Mouse (Mus musculus) midbrain, postnatal 0 days (tissue): ENCODE measurements around the gene Bst1. TPM values are rescaled to one million over a fixed set of nuclear protein-coding genes. Genes with fewer than 3 reads are reported as not detected.

Experiments
- ATAC-seq: fragments of 200-750 bp; cut with Nextera tagmentation; 2 replicates; pipeline ENCODE4 v1.8.0; 2017; ENCODE audit warnings: moderate number of reproducible peaks, mild to moderate bottlenecking, moderate TSS enrichment, moderate library complexity; ENCODE audit not compliant: low FRiP score
- DNase-seq: peaks from one replicate; pipeline ENCODE4 v3.0.0-alpha.2; 2015; ENCODE audit warnings: low spot score
- H3K27ac ChIP-seq: fragments of 300-500 bp; sonication (generic); 2 replicates; pipeline ENCODE4 v1.5.1; 2014; ENCODE audit warnings: low read depth, mild to moderate bottlenecking, low read length, mixed read lengths
- H3K27me3 ChIP-seq: fragments of 300-500 bp; sonication (generic); 2 replicates; pipeline ENCODE4 v1.6.1; 2014; ENCODE audit warnings: low read length, control low read depth, mixed read lengths; ENCODE audit not compliant: insufficient read depth
- H3K36me3 ChIP-seq: fragments of 300-500 bp; sonication (generic); 2 replicates; pipeline ENCODE4 v1.6.1; 2014; ENCODE audit warnings: low read length, control low read depth, mixed read lengths; ENCODE audit not compliant: insufficient read depth
- H3K4me1 ChIP-seq: fragments of 300-500 bp; sonication (generic); 2 replicates; pipeline ENCODE4 v1.6.1; 2014; ENCODE audit warnings: mild to moderate bottlenecking, control low read depth, antibody characterized with exemption, low read length, mixed read lengths; ENCODE audit not compliant: insufficient read depth
- H3K4me2 ChIP-seq: fragments of 300-500 bp; sonication (generic); 2 replicates; pipeline ENCODE4 v1.6.1; 2014; ENCODE audit warnings: low read depth, mild to moderate bottlenecking, low read length, mixed read lengths; ENCODE audit not compliant: poor library complexity, severe bottlenecking
- H3K4me3 ChIP-seq: fragments of 300-500 bp; sonication (generic); 2 replicates; pipeline ENCODE4 v1.5.1; 2014; ENCODE audit warnings: low read depth, mild to moderate bottlenecking, low read length, moderate library complexity
- H3K9ac ChIP-seq: fragments of 300-500 bp; sonication (generic); replicated peaks from 2 replicates; pipeline ENCODE4 v1.6.1; 2014; ENCODE audit warnings: mild to moderate bottlenecking, low read length, moderate library complexity, mixed read lengths; ENCODE audit not compliant: poor library complexity, severe bottlenecking
- H3K9me3 ChIP-seq: fragments of 300-500 bp; sonication (generic); 2 replicates; pipeline ENCODE4 v1.6.1; 2016; ENCODE audit warnings: low read length, control low read depth
- CTCF ChIP-seq: IDR thresholded peaks from 2 replicates; pipeline ENCODE4 v1.5.1; 2016; ENCODE audit warnings: antibody characterized with exemption, mild to moderate bottlenecking
- WGBS: fragments of 180-500 bp; shearing (Covaris S2); extraction: QIAGEN DNeasy Blood & Tissue Kit; methylation state at CpG from one replicate; pipeline ENCODE4 v1.1.7; 2014; 5-methylcytosine and 5-hydroxymethylcytosine counted together
- polyA plus RNA-seq: library from polyadenylated mRNA; unstranded; fragments of >200 nt; fragmentation: Nextera tagmentation; extraction: Ambion mirVana; gene quantifications from 2 replicates; pipeline ENCODE4 v1.2.1, GENCODE M21; 2015
- total RNA-seq: library from RNA; depleted of rRNA; stranded (reverse); fragments of >200 nt; gene quantifications from 2 replicates; pipeline ENCODE4 v1.2.3, GENCODE M21; 2014

The Bst1 gene
- total and polyA plus RNA-seq, 2 experiments from 2014 or later, result 0.21 to 0.55 TPM

- Histone ChIP-seq H3K4me3 (no peak overlapping the region), H3K27ac (no peak overlapping the region), H3K27me3 (no peaks in the 10 kb centered on the region), H3K4me1 (no peaks in the 10 kb centered on the region), H3K9ac (no peak overlapping the region), H3K36me3 (no peaks in the 10 kb centered on the region), H3K4me2 (no peak overlapping the region), H3K9me3 (no peaks in the 10 kb centered on the region)
- WGBS, result 85% methylated on average over 7 of the region's 7 CpGs
- TF ChIP-seq CTCF, result no peak
- ATAC-seq (no peak), DNase-seq (no peak)
These were observed 35.3 kb downstream of the Bst1 start for GRCm38 (mm10) chr5:43853868-43854488.

- DNase-seq (no peak), ATAC-seq (no peak)
- H3K4me2 ChIP-seq, result no peak overlapping the region
- no peak overlapping the region for H3K4me3 ChIP-seq
- H3K27ac ChIP-seq, result no peak overlapping the region
- 86% methylated on average over 2 of the region's 2 CpGs for WGBS
- H3K4me1 ChIP-seq, result no peaks in the 10 kb centered on the region
- H3K9me3 ChIP-seq, result no peaks in the 10 kb centered on the region
- no peaks in the 10 kb centered on the region for H3K27me3 ChIP-seq
- TF ChIP-seq CTCF, result no peak
- no peak overlapping the region for H3K9ac ChIP-seq
- no peaks in the 10 kb centered on the region for H3K36me3 ChIP-seq
These were observed 37.1 kb downstream of the Bst1 start for GRCm38 (mm10) chr5:43855769-43856168.

- no peak for ATAC-seq
- no peak overlapping the region for H3K4me3 ChIP-seq
These were observed 41.0 kb downstream of the Bst1 start for GRCm38 (mm10) chr5:43859663-43860062.

DNA sequence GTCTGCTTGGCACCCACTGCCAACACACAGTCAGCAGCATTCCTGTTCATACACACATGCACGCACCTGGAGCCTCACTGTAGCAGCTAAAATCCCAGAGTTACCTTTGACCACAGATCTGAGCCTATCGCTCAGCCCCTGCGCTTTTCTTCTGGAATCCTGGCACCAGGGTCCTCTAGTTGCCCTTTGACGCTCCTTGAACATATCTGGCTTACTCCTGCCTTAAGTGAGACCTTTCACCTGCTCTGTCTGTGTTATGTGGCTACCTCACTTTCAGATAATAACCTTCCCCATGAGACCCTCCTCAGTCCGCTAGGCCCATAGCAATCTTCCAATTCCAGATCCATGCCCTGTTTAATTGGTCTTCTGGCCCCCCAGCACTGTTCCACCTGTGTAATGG, 41.4 kb downstream of the Bst1 start:
- TF ChIP-seq CTCF, result no peak
- 94% methylated on average over 5 of the region's 5 CpGs for WGBS
- Histone ChIP-seq H3K9me3 (no peaks in the 10 kb centered on the region), H3K27ac (no peak overlapping the region), H3K4me3 (no peak overlapping the region), H3K4me2 (no peak overlapping the region), H3K27me3 (no peaks in the 10 kb centered on the region), H3K36me3 (no peaks in the 10 kb centered on the region), H3K9ac (no peak overlapping the region), H3K4me1 (no peaks in the 10 kb centered on the region)
- DNase-seq (no peak), ATAC-seq (no peak)

More at GRCm38 (mm10) chr5:43859663-43860062, 41.0 kb downstream of the Bst1 start:
- Histone ChIP-seq H3K9ac (no peak overlapping the region), H3K36me3 (no peaks in the 10 kb centered on the region), H3K4me1 (no peaks in the 10 kb centered on the region), H3K27ac (no peak overlapping the region), H3K9me3 (no peaks in the 10 kb centered on the region), H3K27me3 (no peaks in the 10 kb centered on the region), H3K4me2 (no peak overlapping the region)
- no peak for DNase-seq
- no peak for TF ChIP-seq CTCF
- WGBS, result 89% methylated on average over 8 of the region's 8 CpGs

DNA sequence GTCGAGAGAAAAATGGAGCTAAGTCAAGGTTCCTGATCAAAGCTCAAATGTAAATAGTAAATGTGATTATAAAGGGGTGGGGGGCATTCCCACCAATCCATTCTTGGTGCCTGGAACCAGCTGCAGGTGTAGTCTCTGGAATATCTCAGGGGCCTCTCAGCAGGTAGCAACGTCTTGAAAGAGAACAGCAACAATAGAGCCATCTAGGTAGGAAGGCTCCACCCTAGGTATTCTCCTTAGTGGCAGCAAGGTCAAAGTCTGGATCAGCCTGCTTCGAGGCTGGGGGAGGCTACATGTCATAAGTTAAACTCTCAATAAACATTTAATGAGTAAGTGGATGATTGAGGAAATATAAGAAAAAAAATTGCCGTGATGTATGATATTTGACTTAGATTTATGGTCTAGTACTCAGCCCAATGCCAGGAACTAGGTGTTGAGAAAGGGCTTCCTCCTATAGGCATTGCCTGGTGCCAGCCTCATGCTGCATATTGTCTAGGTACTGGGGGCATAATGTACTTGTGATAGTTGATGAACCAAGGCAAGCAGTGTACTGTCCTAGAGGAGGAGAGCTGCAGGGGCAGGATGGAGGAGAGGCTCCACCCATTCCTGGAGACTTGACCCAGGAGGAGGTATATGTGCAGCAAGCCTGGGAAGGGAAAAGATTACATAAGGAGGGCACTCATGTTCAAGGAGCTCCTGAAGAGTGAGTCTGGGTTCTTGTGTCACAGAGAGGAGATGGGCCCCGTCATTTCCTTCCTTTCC, 42.2 kb downstream of the Bst1 start:
- Histone ChIP-seq H3K4me3 (no peak overlapping the region), H3K27ac (no peak overlapping the region), H3K4me1 (no peaks in the 10 kb centered on the region), H3K36me3 (no peaks in the 10 kb centered on the region), H3K4me2 (no peak overlapping the region), H3K9me3 (no peaks in the 10 kb centered on the region), H3K9ac (no peak overlapping the region), H3K27me3 (no peaks in the 10 kb centered on the region)
- no peak for ATAC-seq
- 74% methylated on average over 5 of the region's 5 CpGs for WGBS
- no peak for DNase-seq
- TF ChIP-seq CTCF, result no peak

GRCm38 (mm10) chr5:43863642-43864041, 45.0 kb downstream of the Bst1 start:
- H3K27ac ChIP-seq, result no peak overlapping the region
- H3K27me3 ChIP-seq, result no peaks in the 10 kb centered on the region
- H3K9me3 ChIP-seq, result no peaks in the 10 kb centered on the region
- no peak for TF ChIP-seq CTCF
- ATAC-seq (no peak), DNase-seq (no peak)
- H3K4me2 ChIP-seq, result no peak overlapping the region
- H3K4me3 ChIP-seq, result no peak overlapping the region
- 87% methylated on average over 6 of the region's 6 CpGs for WGBS
- no peak overlapping the region for H3K9ac ChIP-seq
- H3K4me1 ChIP-seq, result no peaks in the 10 kb centered on the region
- H3K36me3 ChIP-seq, result no peaks in the 10 kb centered on the region
